Mouse (Mus musculus) neural tube, embryonic 11.5 days (tissue): ENCODE results near the gene N4bp2. TPM values are rescaled to one million over a fixed set of nuclear protein-coding genes. Genes with fewer than 3 reads are reported as not detected.

Source experiments
- ATAC-seq: fragments of 200-750 bp; cut with Nextera tagmentation; 2 replicates; pipeline ENCODE4 v1.8.0; 2017; ENCODE audit warnings: moderate number of reproducible peaks, mild to moderate bottlenecking, moderate TSS enrichment, moderate library complexity; ENCODE audit not compliant: insufficient read depth, low FRiP score, low TSS enrichment
- DNase-seq: peaks from one replicate; pipeline ENCODE4 v3.0.0-alpha.2; 2015; ENCODE audit warnings: low spot score
- H3K27ac ChIP-seq: fragments of 300-500 bp; sonication (generic); 2 replicates; pipeline ENCODE4 v1.5.1; 2014; ENCODE audit warnings: low read depth, mild to moderate bottlenecking, low read length
- H3K27me3 ChIP-seq: fragments of 300-500 bp; sonication (generic); 2 replicates; pipeline ENCODE4 v1.6.1; 2014; ENCODE audit warnings: mild to moderate bottlenecking, low read length, mixed read lengths; ENCODE audit not compliant: control insufficient read depth, insufficient read depth
- H3K36me3 ChIP-seq: fragments of 300-500 bp; sonication (generic); 2 replicates; pipeline ENCODE4 v1.6.1; 2014; ENCODE audit warnings: mild to moderate bottlenecking, low read length, moderate library complexity, mixed read lengths; ENCODE audit not compliant: control insufficient read depth, insufficient read depth
- H3K4me1 ChIP-seq: fragments of 300-500 bp; sonication (generic); 2 replicates; pipeline ENCODE4 v1.6.1; 2014; ENCODE audit warnings: low read length, mixed read lengths; ENCODE audit not compliant: control insufficient read depth, insufficient read depth
- H3K4me2 ChIP-seq: fragments of 300-500 bp; sonication (generic); 2 replicates; pipeline ENCODE4 v1.6.1; 2014; ENCODE audit warnings: low read depth, mild to moderate bottlenecking, moderate library complexity
- H3K4me3 ChIP-seq: fragments of 300-500 bp; sonication (generic); 2 replicates; pipeline ENCODE4 v1.5.1; 2014; ENCODE audit warnings: low read depth, low read length
- H3K9ac ChIP-seq: fragments of 300-500 bp; sonication (generic); 2 replicates; pipeline ENCODE4 v1.6.1; 2014; ENCODE audit warnings: mild to moderate bottlenecking, low read length
- H3K9me3 ChIP-seq: fragments of 300-500 bp; sonication (generic); 2 replicates; pipeline ENCODE4 v1.6.1; 2016; ENCODE audit warnings: low read length; ENCODE audit not compliant: control insufficient read depth
- WGBS: fragments of 180-500 bp; shearing (Covaris S2); extraction: QIAGEN DNeasy Blood & Tissue Kit; methylation state at CpG from one replicate; pipeline ENCODE4 v1.1.7; 2014; 5-methylcytosine and 5-hydroxymethylcytosine counted together
- polyA plus RNA-seq: library from polyadenylated mRNA; unstranded; fragments of >200 nt; fragmentation: Nextera tagmentation; extraction: Ambion mirVana; gene quantifications from 2 replicates; pipeline ENCODE4 v1.2.1, GENCODE M21; 2014

N4bp2 gene
- polyA plus RNA-seq, 1 experiment from 2014 or later, result 34.9 TPM

GRCm38 (mm10) chr5:65761020-65761419, 2.3 kb upstream of the N4bp2 start:
- no peak overlapping the region for H3K4me2 ChIP-seq
- WGBS, result 80% methylated on average over 5 of the region's 5 CpGs
- no peak for ATAC-seq
- peaks cover 7% of the 10 kb centered on the region for H3K4me1 ChIP-seq
- H3K9me3 ChIP-seq, result no peaks in the 10 kb centered on the region
- H3K4me3 ChIP-seq, result no peak overlapping the region
- H3K36me3 ChIP-seq, result no peaks in the 10 kb centered on the region
- no peak for DNase-seq
- no peak overlapping the region for H3K9ac ChIP-seq
- H3K27ac ChIP-seq, result no peak overlapping the region
- H3K27me3 ChIP-seq, result no peaks in the 10 kb centered on the region

- Histone ChIP-seq H3K4me1 (peaks cover 7% of the 10 kb centered on the region), H3K9me3 (no peaks in the 10 kb centered on the region), H3K27me3 (no peaks in the 10 kb centered on the region), H3K9ac (no peak overlapping the region), H3K4me3 (peak overlapping the region; percentile 2; the same call in 1 of the 2 replicates), H3K36me3 (no peaks in the 10 kb centered on the region), H3K4me2 (no peak overlapping the region), H3K27ac (0 out of 2 replicates have a peak overlapping the region, but pooled peaks have one; percentile 27)
- ATAC-seq (peak; percentile 29; the same call in 1 of the 2 replicates), DNase-seq (peak; percentile 29)
Measured at GRCm38 (mm10) chr5:65761921-65762320, 1.4 kb upstream of the N4bp2 start.

GRCm38 (mm10) chr5:65762686-65763085, 635 bp upstream of the N4bp2 start:
- Histone ChIP-seq H3K4me2 (peak overlapping the region; percentile 77), H3K4me1 (peaks cover 7% of the 10 kb centered on the region), H3K9ac (peak overlapping the region; percentile 99), H3K27me3 (no peaks in the 10 kb centered on the region), H3K4me3 (peak overlapping the region; percentile 84), H3K9me3 (no peaks in the 10 kb centered on the region), H3K27ac (peak overlapping the region; percentile 99), H3K36me3 (no peaks in the 10 kb centered on the region)
- 0% methylated on average over 3 of the region's 3 CpGs for WGBS
- DNase-seq (peak; percentile 16), ATAC-seq (no peak)

GRCm38 (mm10) chr5:65763916-65764785, 830 bp downstream of the N4bp2 start:
- Histone ChIP-seq H3K4me1 (peaks cover 7% of the 10 kb centered on the region), H3K36me3 (no peaks in the 10 kb centered on the region), H3K27ac (peak overlapping the region; percentile 99), H3K9me3 (no peaks in the 10 kb centered on the region), H3K27me3 (no peaks in the 10 kb centered on the region), H3K9ac (peak overlapping the region; percentile 99), H3K4me3 (peak overlapping the region; percentile 84), H3K4me2 (peak overlapping the region; percentile 77)
- DNase-seq, result peak; percentile 91
- ATAC-seq, result peak; percentile 89
- WGBS, result under 1% methylated on average over 68 of the region's 121 CpGs

- Histone ChIP-seq H3K27ac (peak overlapping the region; percentile 99), H3K27me3 (no peaks in the 10 kb centered on the region), H3K36me3 (no peaks in the 10 kb centered on the region), H3K9ac (peak overlapping the region; percentile 99), H3K4me1 (peaks cover 7% of the 10 kb centered on the region), H3K9me3 (no peaks in the 10 kb centered on the region), H3K4me3 (peak overlapping the region; percentile 84), H3K4me2 (peak overlapping the region; percentile 77)
- DNase-seq (peak; percentile 86), ATAC-seq (peak; percentile 87)
- WGBS, result 9% methylated on average over 36 of the region's 36 CpGs
Measured at GRCm38 (mm10) chr5:65764786-65765634, 1.7 kb downstream of the N4bp2 start.

GRCm38 (mm10) chr5:65765635-65765911, 2.3 kb downstream of the N4bp2 start:
- Histone ChIP-seq H3K4me1 (peaks cover 7% of the 10 kb centered on the region), H3K27me3 (no peaks in the 10 kb centered on the region), H3K36me3 (no peaks in the 10 kb centered on the region), H3K4me3 (peak overlapping the region; percentile 84), H3K27ac (no peak overlapping the region), H3K9me3 (no peaks in the 10 kb centered on the region), H3K4me2 (peak overlapping the region; percentile 77), H3K9ac (no peak overlapping the region)
- 68% methylated on average over 5 of the region's 5 CpGs for WGBS
- no peak for ATAC-seq
- no peak for DNase-seq

- no peak for DNase-seq
- 90% methylated on average over 5 of the region's 5 CpGs for WGBS
- Histone ChIP-seq H3K36me3 (no peaks in the 10 kb centered on the region), H3K9ac (no peak overlapping the region), H3K27me3 (no peaks in the 10 kb centered on the region), H3K9me3 (no peaks in the 10 kb centered on the region), H3K4me1 (peaks cover 4% of the 10 kb centered on the region), H3K27ac (no peak overlapping the region), H3K4me2 (no peak overlapping the region), H3K4me3 (no peak overlapping the region)
- no peak for ATAC-seq
Measured at GRCm38 (mm10) chr5:65768007-65768406, 4.7 kb downstream of the N4bp2 start.

- DNase-seq (no peak), ATAC-seq (no peak)
- H3K27ac ChIP-seq, result no peak overlapping the region
- H3K27me3 ChIP-seq, result no peaks in the 10 kb centered on the region
- H3K36me3 ChIP-seq, result no peaks in the 10 kb centered on the region
- no peak overlapping the region for H3K4me2 ChIP-seq
- WGBS, result 95% methylated on average over 7 of the region's 7 CpGs
- no peak overlapping the region for H3K4me3 ChIP-seq
- H3K4me1 ChIP-seq, result peaks cover 4% of the 10 kb centered on the region
- no peak overlapping the region for H3K9ac ChIP-seq
- H3K9me3 ChIP-seq, result no peaks in the 10 kb centered on the region
Measured at GRCm38 (mm10) chr5:65770065-65770464, 6.7 kb downstream of the N4bp2 start.
